Mouse (Mus musculus): ENCODE data around the gene Ppm1g. TPM values are rescaled to one million over a fixed set of nuclear protein-coding genes. Genes with fewer than 3 reads are reported as not detected.

Ppm1g gene
- polyA plus RNA-seq, 1 experiment = 84.1 TPM

- TF ChIP-seq CTCF (IDR thresholded peaks at IDR 0.05; ENCODE audit: borderline replicate concordance, insufficient read depth, low read depth, low read length) (no peak), POLR2A (IDR thresholded peaks at IDR 0.05; ENCODE audit: borderline replicate concordance, insufficient read depth, low read length) (no peak)
- no peak overlapping the region for H3K27ac ChIP-seq (ENCODE audit: insufficient read depth, low read length)
- DNase-seq = peak; percentile 36 to 42
These were observed 20.1 kb downstream of the Ppm1g start for GRCm38 (mm10) chr5:31200327-31200768.

GRCm38 (mm10) chr5:31199893-31200292, 20.6 kb downstream of the Ppm1g start:
- TF ChIP-seq POLR2A (IDR thresholded peaks at IDR 0.05; ENCODE audit: borderline replicate concordance, insufficient read depth, low read length) = no peak
- 0 out of 2 replicates have a peak, but pooled peaks have one; percentile 5 for TF ChIP-seq CTCF (IDR thresholded peaks at IDR 0.05; ENCODE audit: borderline replicate concordance, insufficient read depth, low read depth, low read length)
- 49% methylated on average over 9 of the region's 9 CpGs for WGBS
- Histone ChIP-seq H3K27ac (ENCODE audit: insufficient read depth, low read length) (no peak overlapping the region), H3K4me3 (replicated peaks; ENCODE audit: insufficient read depth, low read depth, low read length) (no peak overlapping the region), H3K27me3 (ENCODE audit: control insufficient read depth, insufficient read depth, low read length) (no peaks in the 10 kb centered on the region), H3K4me1 (ENCODE audit: control insufficient read depth, insufficient read depth, low read length) (no peaks in the 10 kb centered on the region)
- DNase-seq = no peak

More at GRCm38 (mm10) chr5:31200327-31200768, 20.1 kb downstream of the Ppm1g start:
- Histone ChIP-seq H3K4me3 (replicated peaks; ENCODE audit: insufficient read depth, low read depth, low read length) (no peak overlapping the region), H3K27me3 (ENCODE audit: control insufficient read depth, insufficient read depth, low read length) (no peaks in the 10 kb centered on the region), H3K4me1 (ENCODE audit: control insufficient read depth, insufficient read depth, low read length) (no peaks in the 10 kb centered on the region)
- WGBS = 85% methylated on average over 27 of the region's 27 CpGs

- WGBS = 88% methylated on average over 19 of the region's 19 CpGs
- Histone ChIP-seq H3K27ac (ENCODE audit: insufficient read depth, low read length) (no peak overlapping the region), H3K27me3 (ENCODE audit: control insufficient read depth, insufficient read depth, low read length) (no peaks in the 10 kb centered on the region), H3K4me1 (ENCODE audit: control insufficient read depth, insufficient read depth, low read length) (no peaks in the 10 kb centered on the region), H3K4me3 (replicated peaks; ENCODE audit: insufficient read depth, low read depth, low read length) (no peak overlapping the region)
- DNase-seq = no peak
- no peak for TF ChIP-seq CTCF (IDR thresholded peaks at IDR 0.05; ENCODE audit: borderline replicate concordance, insufficient read depth, low read depth, low read length)
- TF ChIP-seq POLR2A (IDR thresholded peaks at IDR 0.05; ENCODE audit: borderline replicate concordance, insufficient read depth, low read length) = no peak
These were observed 21.1 kb downstream of the Ppm1g start for GRCm38 (mm10) chr5:31199321-31199892.

GRCm38 (mm10) chr5:31198616-31199320, 21.7 kb downstream of the Ppm1g start:
- H3K27me3 ChIP-seq (ENCODE audit: control insufficient read depth, insufficient read depth, low read length) = no peaks in the 10 kb centered on the region
- H3K4me3 ChIP-seq (replicated peaks; ENCODE audit: insufficient read depth, low read depth, low read length) = no peak overlapping the region
- DNase-seq = no peak
- WGBS = 68% methylated on average over 5 of the region's 5 CpGs
- H3K27ac ChIP-seq (ENCODE audit: insufficient read depth, low read length) = no peak overlapping the region
- H3K4me1 ChIP-seq (ENCODE audit: control insufficient read depth, insufficient read depth, low read length) = no peaks in the 10 kb centered on the region
- TF ChIP-seq POLR2A (IDR thresholded peaks at IDR 0.05; ENCODE audit: borderline replicate concordance, insufficient read depth, low read length) = no peak
- no peak for TF ChIP-seq CTCF (IDR thresholded peaks at IDR 0.05; ENCODE audit: borderline replicate concordance, insufficient read depth, low read depth, low read length)

GRCm38 (mm10) chr5:31198170-31198569, 22.3 kb downstream of the Ppm1g start:
- Histone ChIP-seq H3K27ac (ENCODE audit: insufficient read depth, low read length) (no peak overlapping the region), H3K27me3 (ENCODE audit: control insufficient read depth, insufficient read depth, low read length) (no peaks in the 10 kb centered on the region), H3K4me1 (ENCODE audit: control insufficient read depth, insufficient read depth, low read length) (no peaks in the 10 kb centered on the region), H3K4me3 (replicated peaks; ENCODE audit: insufficient read depth, low read depth, low read length) (no peak overlapping the region)
- no peak for DNase-seq
- 57% methylated on average over 9 of the region's 9 CpGs for WGBS
- TF ChIP-seq CTCF (IDR thresholded peaks at IDR 0.05; ENCODE audit: borderline replicate concordance, insufficient read depth, low read depth, low read length) (no peak), POLR2A (IDR thresholded peaks at IDR 0.05; ENCODE audit: borderline replicate concordance, insufficient read depth, low read length) (no peak)

- no peaks in the 10 kb centered on the region for H3K27me3 ChIP-seq (ENCODE audit: control insufficient read depth, insufficient read depth, low read length)
- no peak for TF ChIP-seq POLR2A (IDR thresholded peaks at IDR 0.05; ENCODE audit: borderline replicate concordance, insufficient read depth, low read length)
- TF ChIP-seq CTCF (IDR thresholded peaks at IDR 0.05; ENCODE audit: borderline replicate concordance, insufficient read depth, low read depth, low read length) = no peak
- H3K4me3 ChIP-seq (replicated peaks; ENCODE audit: insufficient read depth, low read depth, low read length) = no peak overlapping the region
- WGBS = 90% methylated on average over 12 of the region's 12 CpGs
- H3K4me1 ChIP-seq (ENCODE audit: control insufficient read depth, insufficient read depth, low read length) = no peaks in the 10 kb centered on the region
- DNase-seq = no peak
- H3K27ac ChIP-seq (ENCODE audit: insufficient read depth, low read length) = no peak overlapping the region
These were observed 23.4 kb downstream of the Ppm1g start for GRCm38 (mm10) chr5:31197072-31197471.

GRCm38 (mm10) chr5:31196207-31196606, 24.3 kb downstream of the Ppm1g start:
- Histone ChIP-seq H3K4me1 (ENCODE audit: control insufficient read depth, insufficient read depth, low read length) (peaks cover 3% of the 10 kb centered on the region; the same call in 1 of the 2 replicates), H3K27me3 (ENCODE audit: control insufficient read depth, insufficient read depth, low read length) (no peaks in the 10 kb centered on the region), H3K4me3 (replicated peaks; ENCODE audit: insufficient read depth, low read depth, low read length) (no peak overlapping the region), H3K27ac (ENCODE audit: insufficient read depth, low read length) (no peak overlapping the region)
- no peak for DNase-seq
- TF ChIP-seq POLR2A (IDR thresholded peaks at IDR 0.05; ENCODE audit: borderline replicate concordance, insufficient read depth, low read length) = no peak
- no peak for TF ChIP-seq CTCF (IDR thresholded peaks at IDR 0.05; ENCODE audit: borderline replicate concordance, insufficient read depth, low read depth, low read length)
- 82% methylated on average over 10 of the region's 10 CpGs for WGBS

GRCm38 (mm10) chr5:31195671-31196070, 24.8 kb downstream of the Ppm1g start:
- H3K4me3 ChIP-seq (replicated peaks; ENCODE audit: insufficient read depth, low read depth, low read length) = no peak overlapping the region
- no peak overlapping the region for H3K27ac ChIP-seq (ENCODE audit: insufficient read depth, low read length)
- no peak for DNase-seq
- 89% methylated on average over 4 of the region's 4 CpGs for WGBS
- peaks cover 4% of the 10 kb centered on the region; the same call in 1 of the 2 replicates for H3K4me1 ChIP-seq (ENCODE audit: control insufficient read depth, insufficient read depth, low read length)
- no peak for TF ChIP-seq POLR2A (IDR thresholded peaks at IDR 0.05; ENCODE audit: borderline replicate concordance, insufficient read depth, low read length)
- no peaks in the 10 kb centered on the region for H3K27me3 ChIP-seq (ENCODE audit: control insufficient read depth, insufficient read depth, low read length)
